Mouse (Mus musculus): ENCODE data around the gene Rab5c. TPM values are rescaled to one million over a fixed set of nuclear protein-coding genes. Genes with fewer than 3 reads are reported as not detected.

The Rab5c gene
- polyA plus RNA-seq, 1 experiment from 2014 or later: 16.6 TPM

DNA sequence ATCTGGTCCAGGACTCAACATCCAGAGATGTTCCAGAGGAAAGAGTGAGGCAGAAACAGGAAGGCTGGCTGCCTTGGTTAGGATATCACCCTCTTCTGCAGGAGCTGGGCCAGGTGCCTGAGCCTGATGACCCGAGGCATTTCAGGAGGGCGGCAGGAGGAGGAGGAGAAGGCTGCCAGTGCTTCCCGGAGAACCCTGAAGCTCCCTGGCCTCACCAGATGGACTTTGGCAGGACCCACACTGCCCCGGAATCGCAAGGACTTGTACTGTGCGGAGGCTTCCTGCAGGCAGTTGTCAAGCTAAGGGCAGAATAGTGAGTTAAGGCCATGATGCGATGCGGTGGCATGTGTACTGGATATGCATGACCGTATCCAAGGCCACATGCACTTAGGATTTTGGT lies 28.7 kb upstream of the Rab5c start:
- ATAC-seq: no peak
- H3K4me3 ChIP-seq (ENCODE audit: low read depth, low read length): no peak overlapping the region
- 78% methylated on average over 9 of the region's 9 CpGs for WGBS (ENCODE audit: insufficient replicate concordance)

DNA sequence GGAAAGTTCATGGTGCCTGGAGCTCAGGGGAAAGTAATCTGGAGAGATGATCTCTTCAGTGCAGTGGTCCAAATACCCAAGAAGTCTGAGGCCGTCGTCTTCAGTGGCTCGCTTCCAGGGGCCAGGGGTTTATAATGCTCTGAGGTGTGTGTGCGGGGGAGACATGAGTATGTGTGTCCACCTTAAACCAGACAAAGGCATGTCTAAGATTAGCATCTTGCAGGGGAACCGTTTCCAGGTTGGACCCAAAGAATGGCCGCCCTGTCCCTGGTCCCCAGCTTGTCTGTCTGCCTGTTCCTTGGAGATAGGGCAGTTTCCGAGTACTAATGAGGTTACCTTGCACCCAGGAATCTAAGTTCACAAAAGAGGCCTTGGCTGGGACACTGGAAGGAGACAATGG lies 24.8 kb upstream of the Rab5c start, which contains the start of gene Hcrt:
Gene Hcrt (minus strand): TSS at position 101 of the 400 bp plus-strand sequence.
- DNase-seq: no peak
- H3K9ac ChIP-seq (replicated peaks): 0 out of 2 replicates have a peak within 1 kb of the TSS, but pooled peaks have one; percentile 44
- peak within 1 kb of the TSS; percentile 42 for H3K4me3 ChIP-seq (ENCODE audit: low read depth, low read length)
- TF ChIP-seq CTCF (IDR thresholded peaks at IDR 0.05; ENCODE audit: low read depth): no peak
- no peak for TF ChIP-seq EP300 (IDR thresholded peaks at IDR 0.05; ENCODE audit: low read depth)
- no peaks in the 10 kb centered on the region for H3K36me3 ChIP-seq (replicated peaks; ENCODE audit: insufficient read depth, low read length)
- no peak for ATAC-seq
- WGBS (ENCODE audit: insufficient replicate concordance): 78% methylated on average over 7 of the region's 7 CpGs
- no peak within 1 kb of the TSS for H3K27ac ChIP-seq (ENCODE audit: low read depth)
- H3K27me3 ChIP-seq (ENCODE audit: insufficient read depth, low read length): peaks cover 34% of the 10 kb centered on the region
- peak within 1 kb of the TSS; percentile 70 for H3K4me2 ChIP-seq (ENCODE audit: low read depth, low read length)
- H3K9me3 ChIP-seq (ENCODE audit: low read length): no peaks in the 10 kb centered on the region
- H3K4me1 ChIP-seq (ENCODE audit: insufficient read depth): peaks cover 15% of the 10 kb centered on the region

More for the DNA sequence above, 28.7 kb upstream of the Rab5c start:
- Histone ChIP-seq H3K4me1 (ENCODE audit: insufficient read depth) (peaks cover 12% of the 10 kb centered on the region), H3K27me3 (ENCODE audit: insufficient read depth, low read length) (peaks cover 8% of the 10 kb centered on the region; the same call in 1 of the 2 replicates), H3K9me3 (ENCODE audit: low read length) (no peaks in the 10 kb centered on the region), H3K4me2 (ENCODE audit: low read depth, low read length) (no peak overlapping the region), H3K36me3 (replicated peaks; ENCODE audit: insufficient read depth, low read length) (no peaks in the 10 kb centered on the region; the same call in 1 of the 2 replicates), H3K27ac (ENCODE audit: low read depth) (no peak overlapping the region), H3K9ac (replicated peaks) (no peak overlapping the region)
- TF ChIP-seq EP300 (IDR thresholded peaks at IDR 0.05; ENCODE audit: low read depth) (no peak), CTCF (IDR thresholded peaks at IDR 0.05; ENCODE audit: low read depth) (no peak)
- no peak for DNase-seq

DNA sequence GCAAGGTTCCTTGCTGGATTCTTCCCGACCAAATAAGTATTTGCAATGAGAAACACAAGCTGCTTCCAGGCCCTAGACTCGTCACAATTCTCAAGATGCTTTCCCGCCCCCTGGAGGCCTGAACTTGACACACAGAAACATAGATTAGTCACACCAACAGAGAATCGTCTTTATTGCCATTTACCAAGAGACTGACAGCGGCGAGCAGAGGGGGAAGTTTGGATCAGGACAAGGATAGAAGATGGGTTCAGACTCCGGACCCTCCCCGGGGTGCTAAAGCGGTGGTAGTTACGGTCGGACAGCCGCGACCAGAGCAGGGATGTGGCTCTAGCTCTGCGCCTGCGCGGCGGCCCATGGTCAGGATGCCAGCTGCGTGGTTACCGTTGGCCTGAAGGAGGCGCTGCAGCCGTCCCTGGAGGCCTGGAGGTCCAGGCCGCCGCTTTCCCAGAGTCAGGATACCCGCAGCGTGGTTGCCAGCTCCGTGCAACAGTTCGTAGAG lies 23.6 kb upstream of the Rab5c start:
- Histone ChIP-seq H3K27me3 (ENCODE audit: insufficient read depth, low read length) (peaks cover 40% of the 10 kb centered on the region), H3K27ac (ENCODE audit: low read depth) (no peak overlapping the region), H3K4me3 (ENCODE audit: low read depth, low read length) (peak overlapping the region; percentile 42), H3K9ac (replicated peaks) (0 out of 2 replicates have a peak overlapping the region, but pooled peaks have one; percentile 44), H3K4me2 (ENCODE audit: low read depth, low read length) (peak overlapping the region; percentile 70), H3K4me1 (ENCODE audit: insufficient read depth) (peaks cover 15% of the 10 kb centered on the region), H3K36me3 (replicated peaks; ENCODE audit: insufficient read depth, low read length) (no peaks in the 10 kb centered on the region), H3K9me3 (ENCODE audit: low read length) (no peaks in the 10 kb centered on the region)
- ATAC-seq (peak; percentile 84), DNase-seq (peak; percentile 90)
- under 1% methylated on average over 27 of the region's 27 CpGs for WGBS (ENCODE audit: insufficient replicate concordance)
- TF ChIP-seq CTCF (IDR thresholded peaks at IDR 0.05; ENCODE audit: low read depth) (peak; percentile 73), EP300 (IDR thresholded peaks at IDR 0.05; ENCODE audit: low read depth) (no peak)

DNA sequence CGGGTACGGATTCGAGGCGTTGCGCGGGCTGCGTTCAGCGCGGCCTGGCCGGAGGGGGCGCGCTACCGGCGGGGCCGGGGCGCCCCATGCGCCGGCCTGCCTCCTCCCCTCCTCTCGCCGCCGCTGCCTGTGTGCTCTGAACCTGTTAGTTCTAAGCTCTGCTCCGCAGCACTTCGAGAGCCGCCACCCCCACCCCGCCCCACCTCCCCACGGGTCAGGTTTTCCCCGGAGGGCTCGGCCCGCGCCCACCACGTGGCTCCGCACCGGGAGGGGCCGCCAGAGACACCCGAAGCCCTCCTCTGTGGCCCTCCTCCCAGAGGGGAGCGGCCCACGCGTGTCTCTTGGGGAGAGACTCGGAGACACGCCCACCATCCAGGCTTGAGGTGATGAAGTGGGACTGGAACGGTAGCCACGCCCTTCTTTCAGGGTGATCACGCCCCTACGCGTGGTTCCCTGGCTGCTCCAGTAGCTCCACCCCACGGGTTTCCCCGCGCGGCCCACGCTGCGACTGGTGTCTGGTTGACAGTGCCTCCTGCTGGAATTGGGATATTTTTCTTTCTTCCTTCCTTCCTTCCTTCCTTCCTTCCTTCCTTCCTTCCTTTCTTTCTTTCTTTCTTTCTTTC lies 21.7 kb upstream of the Rab5c start, which contains the start of gene Kcnh4:
Gene Kcnh4 (minus strand): TSS at position 332 of the 623 bp plus-strand sequence.
- no peak within 1 kb of the TSS for H3K9ac ChIP-seq (replicated peaks)
- WGBS (ENCODE audit: insufficient replicate concordance): 2% methylated on average over 44 of the region's 51 CpGs
- DNase-seq (peak; percentile 72), ATAC-seq (peak; percentile 46)
- peaks cover 40% of the 10 kb centered on the region for H3K27me3 ChIP-seq (ENCODE audit: insufficient read depth, low read length)
- TF ChIP-seq EP300 (IDR thresholded peaks at IDR 0.05; ENCODE audit: low read depth) (no peak), CTCF (IDR thresholded peaks at IDR 0.05; ENCODE audit: low read depth) (peak; percentile 42)
- no peaks in the 10 kb centered on the region for H3K36me3 ChIP-seq (replicated peaks; ENCODE audit: insufficient read depth, low read length)
- peak within 1 kb of the TSS; percentile 70 for H3K4me2 ChIP-seq (ENCODE audit: low read depth, low read length)
- peak within 1 kb of the TSS; percentile 40 for H3K4me3 ChIP-seq (ENCODE audit: low read depth, low read length)
- H3K4me1 ChIP-seq (ENCODE audit: insufficient read depth): peaks cover 15% of the 10 kb centered on the region
- H3K9me3 ChIP-seq (ENCODE audit: low read length): no peaks in the 10 kb centered on the region
- H3K27ac ChIP-seq (ENCODE audit: low read depth): no peak within 1 kb of the TSS

DNA sequence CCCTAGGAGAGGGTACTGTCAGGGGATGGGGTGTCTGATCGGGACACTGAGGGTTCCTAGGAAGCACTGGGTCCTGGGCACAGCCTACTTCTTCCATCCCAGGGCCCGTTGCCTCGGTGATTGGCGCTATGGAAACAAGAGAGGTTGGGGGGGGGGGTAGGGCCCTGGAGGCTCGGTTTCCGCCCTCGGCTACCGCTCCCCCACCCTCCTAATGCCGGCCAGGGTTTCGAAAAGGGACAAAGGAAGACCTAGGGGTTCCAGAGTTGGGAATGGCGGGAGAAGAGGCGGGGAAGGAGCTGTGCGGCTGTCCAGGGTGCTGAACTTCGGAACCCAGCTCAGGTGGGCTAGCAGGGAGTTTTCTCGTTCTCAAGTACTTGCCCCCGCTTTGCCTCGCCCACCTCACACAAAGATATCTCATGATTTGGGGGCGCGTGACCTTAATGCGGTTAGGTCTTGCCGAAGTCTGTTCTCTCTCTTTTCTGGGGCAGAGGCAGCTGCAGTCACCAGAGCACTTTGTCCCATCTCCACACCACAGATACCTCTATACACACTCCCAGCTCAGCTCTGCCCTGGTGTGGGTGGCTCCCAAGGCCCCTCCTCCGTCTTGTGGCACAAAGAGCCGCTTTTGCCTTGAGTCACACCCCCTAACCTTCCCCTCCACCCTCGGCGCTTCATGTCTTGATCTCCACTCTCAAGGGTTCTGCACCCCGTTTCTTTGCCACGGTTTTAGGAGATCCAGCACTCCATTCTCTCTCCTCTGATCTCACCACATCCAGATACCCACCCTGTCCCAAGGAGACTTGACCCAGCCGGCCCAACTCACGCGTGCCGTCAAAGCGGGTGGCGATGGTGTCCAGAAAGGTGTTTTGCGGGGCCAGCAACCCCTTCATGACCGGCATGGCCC lies 20.9 kb upstream of the Rab5c start:
- ATAC-seq (no peak), DNase-seq (peak; percentile 63)
- H3K4me2 ChIP-seq (ENCODE audit: low read depth, low read length): peak overlapping the region; percentile 70
- no peak overlapping the region for H3K27ac ChIP-seq (ENCODE audit: low read depth)
- H3K4me3 ChIP-seq (ENCODE audit: low read depth, low read length): peak overlapping the region; percentile 40
- H3K4me1 ChIP-seq (ENCODE audit: insufficient read depth): peaks cover 15% of the 10 kb centered on the region
- no peak for TF ChIP-seq CTCF (IDR thresholded peaks at IDR 0.05; ENCODE audit: low read depth)
- TF ChIP-seq EP300 (IDR thresholded peaks at IDR 0.05; ENCODE audit: low read depth): no peak
- no peak overlapping the region for H3K9ac ChIP-seq (replicated peaks)
- 2% methylated on average over 35 of the region's 35 CpGs for WGBS (ENCODE audit: insufficient replicate concordance)
- H3K36me3 ChIP-seq (replicated peaks; ENCODE audit: insufficient read depth, low read length): no peaks in the 10 kb centered on the region
- peaks cover 40% of the 10 kb centered on the region for H3K27me3 ChIP-seq (ENCODE audit: insufficient read depth, low read length)
- no peaks in the 10 kb centered on the region for H3K9me3 ChIP-seq (ENCODE audit: low read length)

DNA sequence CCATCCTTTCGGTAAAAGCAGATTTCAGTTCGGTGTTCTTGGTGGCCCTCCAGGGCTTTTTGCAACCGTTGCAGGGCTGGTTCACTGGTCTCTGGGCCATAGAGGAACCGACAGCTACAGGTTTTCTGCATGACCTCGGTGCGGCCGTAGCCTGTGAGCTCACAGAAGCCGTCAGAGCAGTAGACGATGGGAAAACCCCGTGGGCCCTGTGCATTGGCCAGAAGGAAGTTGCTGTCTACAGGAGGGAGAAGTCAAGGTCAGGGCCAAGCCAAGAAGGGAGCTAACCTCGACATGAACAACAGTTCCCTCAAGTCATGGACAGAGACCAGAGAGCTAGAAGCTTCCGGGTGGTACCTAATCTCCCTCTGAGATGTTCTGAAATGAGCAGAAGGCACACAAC lies 19.6 kb upstream of the Rab5c start:
- peaks cover 40% of the 10 kb centered on the region for H3K27me3 ChIP-seq (ENCODE audit: insufficient read depth, low read length)

More for the DNA sequence above, 19.6 kb upstream of the Rab5c start:
- H3K36me3 ChIP-seq (replicated peaks; ENCODE audit: insufficient read depth, low read length): no peaks in the 10 kb centered on the region
- H3K4me3 ChIP-seq (ENCODE audit: low read depth, low read length): no peak overlapping the region
- WGBS (ENCODE audit: insufficient replicate concordance): 68% methylated on average over 12 of the region's 12 CpGs
- H3K4me1 ChIP-seq (ENCODE audit: insufficient read depth): peaks cover 15% of the 10 kb centered on the region
- H3K9ac ChIP-seq (replicated peaks): no peak overlapping the region
- H3K4me2 ChIP-seq (ENCODE audit: low read depth, low read length): no peak overlapping the region
- ATAC-seq (no peak), DNase-seq (no peak)
- no peak for TF ChIP-seq CTCF (IDR thresholded peaks at IDR 0.05; ENCODE audit: low read depth)
- TF ChIP-seq EP300 (IDR thresholded peaks at IDR 0.05; ENCODE audit: low read depth): no peak
- no peak overlapping the region for H3K27ac ChIP-seq (ENCODE audit: low read depth)
- no peaks in the 10 kb centered on the region for H3K9me3 ChIP-seq (ENCODE audit: low read length)
